Mouse (Mus musculus): Measurements from ENCODE around the gene Zfp558. TPM values are rescaled to one million over a fixed set of nuclear protein-coding genes. Genes with fewer than 3 reads are reported as not detected.
A peak's percentile ranks its signal among the peaks of the same experiment; 100 is the strongest.
"Not testable (repeated sequence)": the region's sequence is repeated elsewhere in the genome, so short reads cannot be mapped to it uniquely, and the experiment has no call there.

Gene Zfp558
- total RNA-seq (2021) = 1 to 10 TPM; 1.2 to 2.4 TPM
- long read RNA-seq, experiment 1, partial matches to known transcripts = 0 of 2 reads
- long read RNA-seq, experiment 1, other reads (novel, unspliced or antisense) = 2 of 2 reads
- long read RNA-seq, experiment 2, partial matches to known transcripts = 0 of 1 reads
- long read RNA-seq, experiment 2, other reads (novel, unspliced or antisense) = 1 of 1 reads

- no peak for DNase-seq
Measured at GRCm38 (mm10) chr9:18478168-18478567, at the start of gene Zfp558, which contains the start of gene Mbd3l1. Zfp558 (minus strand) TSS chr9:18478268. Mbd3l1 (plus strand) TSS chr9:18478359.

- no peak for DNase-seq
Measured at GRCm38 (mm10) chr9:18508098-18508497, 30.0 kb upstream of the Zfp558 start.

GRCm38 (mm10) chr9:18473324-18474128 lies 4.5 kb downstream of the Zfp558 start:
- peak; percentile 80 for DNase-seq

- no peak for DNase-seq
Measured at GRCm38 (mm10) chr9:18468005-18468404, 10.1 kb downstream of the Zfp558 start.

- DNase-seq = no peak
Measured at GRCm38 (mm10) chr9:18467350-18467749, 10.7 kb downstream of the Zfp558 start.

- no peak for DNase-seq
Measured at GRCm38 (mm10) chr9:18456520-18456919, 21.5 kb downstream of the Zfp558 start.

- DNase-seq = peak; percentile 32
Measured at GRCm38 (mm10) chr9:18431687-18432086, 46.4 kb downstream of the Zfp558 start.

- no peak for DNase-seq
Measured at GRCm38 (mm10) chr9:18430354-18430753, 47.7 kb downstream of the Zfp558 start, which contains the start of gene Mbd3l2. Mbd3l2 (plus strand) TSS chr9:18430654.

GRCm38 (mm10) chr9:18412371-18412770 lies 65.7 kb downstream of the Zfp558 start:
- not testable (repeated sequence) for DNase-seq

Small RNAs within 50 kb of the gene (microRNA-seq; reads per million reads assigned to microRNA genes)
- gene Gm22854 = not detected

Other genes starting within 250 kb of the Zfp558 start
- gene Chordc1, start 186.1 kb downstream of the Zfp558 start, total RNA-seq (2021) = 10 to 100 TPM; 50.0 to 50.2 TPM
- 1 to 10 TPM; 7.8 to 9.3 TPM for gene Naalad2, start 75.3 kb downstream of the Zfp558 start, total RNA-seq (2021)
- gene Ubtfl1, start 73.8 kb downstream of the Zfp558 start, total RNA-seq (2021) = not detected
- gene Mbd3l2, start 47.6 kb downstream of the Zfp558 start, total RNA-seq (2021) = not detected
- not detected for gene Mbd3l1, start 91 bp upstream of the Zfp558 start, total RNA-seq (2021)
- 1 to 10 TPM; 4.1 to 4.7 TPM for gene Muc16, start 196.3 kb upstream of the Zfp558 start, total RNA-seq (2021)